Mouse (Mus musculus): ENCODE measurements at regions not wholly inside any gene's neighbourhood (a gene's known extent, or its start where the extent isn't known, plus 50 kb on each side); places are given as distances from the start of the nearest gene placed in this dataset.
A peak's percentile ranks its signal among the peaks of the same experiment; 100 is the strongest.

DNA sequence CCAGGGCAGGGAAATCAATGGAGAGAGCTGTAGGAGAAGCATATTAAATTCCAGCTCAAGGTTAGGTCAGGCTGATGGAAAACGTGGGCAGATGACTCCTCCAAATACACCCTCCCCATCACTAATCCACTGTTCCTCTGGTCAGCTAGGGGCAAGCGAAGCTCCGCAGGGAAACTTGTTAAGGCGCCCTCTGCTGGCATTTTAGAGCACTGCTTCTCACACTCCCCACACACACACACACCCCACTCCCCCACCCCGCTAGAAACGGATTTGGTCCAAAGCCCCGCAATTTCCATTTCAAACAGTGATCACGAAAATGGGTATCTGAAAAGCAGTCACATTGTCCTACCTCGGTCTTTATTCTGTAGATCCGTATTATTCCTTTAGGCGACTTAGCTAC lies 259.0 kb upstream of the Gpc5 start:
- WGBS: 66% methylated on average over 11 of the region's 11 CpGs
- H3K4me3 ChIP-seq (replicated peaks; ENCODE audit: low read length): no peak overlapping the region
- no peaks in the 10 kb centered on the region for H3K27me3 ChIP-seq (ENCODE audit: control insufficient read depth, insufficient read depth, low read length)
- H3K36me3 ChIP-seq (ENCODE audit: control insufficient read depth, insufficient read depth, low read length): no peaks in the 10 kb centered on the region
- no peak for ATAC-seq (ENCODE audit: insufficient read depth, low FRiP score)
- no peaks in the 10 kb centered on the region for H3K9me3 ChIP-seq (replicated peaks; ENCODE audit: control insufficient read depth, low read length)
- H3K27ac ChIP-seq (ENCODE audit: low read length): no peak overlapping the region
- H3K9ac ChIP-seq (ENCODE audit: low read length): no peak overlapping the region
- no peak overlapping the region for H3K4me2 ChIP-seq (ENCODE audit: low read depth, low read length)
- 0 out of 2 replicates have a peak, but pooled peaks cover 4% of the 10 kb centered on the region for H3K4me1 ChIP-seq (ENCODE audit: control insufficient read depth, insufficient read depth, low read length)

DNA sequence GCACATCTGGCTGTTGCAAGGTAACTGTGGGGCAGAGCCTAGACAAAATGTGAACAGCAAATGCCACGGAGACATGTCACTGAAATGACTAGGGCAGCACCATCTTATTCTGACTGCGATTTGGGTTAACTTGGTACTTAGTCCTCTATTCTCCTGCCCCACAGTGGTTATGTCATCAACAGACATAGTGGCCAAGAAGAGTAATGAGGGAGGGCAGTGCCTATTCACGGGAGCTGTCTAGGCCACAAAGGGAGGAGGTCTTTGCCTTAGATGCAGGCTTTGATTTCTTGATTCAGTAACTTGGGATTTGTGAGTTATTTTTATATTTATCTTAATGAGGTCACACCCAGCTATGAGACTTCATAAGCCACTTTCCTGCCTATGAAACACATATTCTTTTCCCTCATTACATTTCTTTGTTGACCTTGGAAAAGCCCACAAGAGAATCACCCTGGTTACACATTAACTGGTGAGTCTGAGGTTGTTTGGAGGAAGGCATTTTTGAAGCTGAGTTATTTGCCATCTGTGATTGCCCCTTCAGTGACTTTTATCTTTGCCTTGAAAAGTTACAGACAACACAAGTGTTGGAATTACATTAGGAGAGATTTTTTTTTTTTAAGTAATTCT lies 255.2 kb upstream of the Gpc5 start:
- ATAC-seq (ENCODE audit: insufficient read depth, low FRiP score): peak; percentile 53
- Histone ChIP-seq H3K27me3 (ENCODE audit: control insufficient read depth, insufficient read depth, low read length) (no peaks in the 10 kb centered on the region), H3K9me3 (replicated peaks; ENCODE audit: control insufficient read depth, low read length) (no peaks in the 10 kb centered on the region), H3K27ac (ENCODE audit: low read length) (0 out of 2 replicates have a peak overlapping the region, but pooled peaks have one; percentile 11), H3K9ac (ENCODE audit: low read length) (no peak overlapping the region), H3K4me2 (ENCODE audit: low read depth, low read length) (no peak overlapping the region), H3K4me1 (ENCODE audit: control insufficient read depth, insufficient read depth, low read length) (no peaks in the 10 kb centered on the region), H3K36me3 (ENCODE audit: control insufficient read depth, insufficient read depth, low read length) (no peaks in the 10 kb centered on the region), H3K4me3 (replicated peaks; ENCODE audit: low read length) (no peak overlapping the region)
- WGBS: 59% methylated on average over 3 of the region's 3 CpGs

DNA sequence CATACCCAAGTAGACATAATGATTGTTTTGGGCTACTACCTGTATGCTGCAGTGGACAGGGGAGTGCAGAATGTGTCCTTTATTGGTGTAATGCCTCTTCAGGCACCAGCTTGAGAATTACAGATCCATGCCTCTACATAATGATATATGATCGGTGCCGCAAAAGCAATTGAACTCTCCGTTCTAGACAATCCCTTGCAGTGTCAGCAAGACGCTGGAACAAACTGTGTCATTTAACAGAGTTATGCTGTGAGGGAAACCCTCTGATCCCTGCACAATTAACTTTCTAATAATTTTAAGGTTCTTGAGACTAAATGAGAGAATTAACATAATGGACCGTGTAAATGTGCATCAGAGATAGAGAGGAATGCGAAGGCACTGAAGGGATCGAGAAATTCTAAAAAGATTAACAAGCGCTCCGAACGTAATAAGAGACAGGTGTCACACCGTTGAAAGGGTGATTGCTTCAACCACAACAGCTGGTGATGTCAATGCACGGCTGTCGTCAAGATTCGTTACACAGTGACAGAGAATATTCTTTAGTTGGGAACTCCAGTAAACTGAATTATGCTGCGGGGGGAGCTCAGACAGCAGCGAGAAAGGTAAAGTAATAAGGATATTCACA lies 254.3 kb upstream of the Gpc5 start:
- H3K36me3 ChIP-seq (ENCODE audit: control insufficient read depth, insufficient read depth, low read length): no peaks in the 10 kb centered on the region
- H3K4me3 ChIP-seq (replicated peaks; ENCODE audit: low read length): no peak overlapping the region
- no peaks in the 10 kb centered on the region for H3K4me1 ChIP-seq (ENCODE audit: control insufficient read depth, insufficient read depth, low read length)
- no peak overlapping the region for H3K27ac ChIP-seq (ENCODE audit: low read length)
- no peaks in the 10 kb centered on the region for H3K27me3 ChIP-seq (ENCODE audit: control insufficient read depth, insufficient read depth, low read length)
- WGBS: 49% methylated on average over 16 of the region's 16 CpGs
- H3K4me2 ChIP-seq (ENCODE audit: low read depth, low read length): no peak overlapping the region
- ATAC-seq (ENCODE audit: insufficient read depth, low FRiP score): no peak
- H3K9ac ChIP-seq (ENCODE audit: low read length): no peak overlapping the region
- H3K9me3 ChIP-seq (replicated peaks; ENCODE audit: control insufficient read depth, low read length): no peaks in the 10 kb centered on the region

DNA sequence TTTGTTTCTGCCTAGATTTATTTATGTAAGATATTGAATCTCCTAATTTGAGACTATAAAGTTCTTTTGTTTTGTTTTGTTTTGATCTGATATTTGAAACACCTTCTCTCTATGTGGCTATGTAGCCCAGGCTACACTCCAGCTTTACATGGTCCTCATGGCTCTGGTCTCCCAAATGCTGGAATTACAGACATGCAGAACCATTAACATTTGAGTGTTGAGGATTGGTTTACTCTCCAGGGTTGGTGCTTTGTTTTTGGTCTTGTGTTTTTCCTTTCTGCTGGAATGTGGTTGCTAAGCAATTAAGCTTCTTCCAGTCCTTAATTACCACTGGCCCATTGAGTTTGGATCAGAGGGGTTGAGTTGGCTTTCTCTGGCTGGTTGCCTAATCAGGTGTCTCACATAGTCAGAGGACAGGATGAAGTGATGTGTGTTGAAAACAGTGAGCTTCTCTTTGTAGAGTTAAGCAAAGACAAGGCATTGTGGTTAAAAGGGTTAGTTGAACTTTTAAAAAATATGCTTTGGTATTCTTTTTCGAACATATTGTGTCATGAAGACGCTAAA lies 252.6 kb upstream of the Gpc5 start:
- no peak overlapping the region for H3K27ac ChIP-seq (ENCODE audit: low read length)
- no peak for ATAC-seq (ENCODE audit: insufficient read depth, low FRiP score)
- H3K4me2 ChIP-seq (ENCODE audit: low read depth, low read length): no peak overlapping the region
- no peaks in the 10 kb centered on the region for H3K9me3 ChIP-seq (replicated peaks; ENCODE audit: control insufficient read depth, low read length)
- WGBS: 83% methylated on average over 2 of the region's 2 CpGs
- H3K4me1 ChIP-seq (ENCODE audit: control insufficient read depth, insufficient read depth, low read length): no peaks in the 10 kb centered on the region
- H3K36me3 ChIP-seq (ENCODE audit: control insufficient read depth, insufficient read depth, low read length): no peaks in the 10 kb centered on the region
- no peaks in the 10 kb centered on the region for H3K27me3 ChIP-seq (ENCODE audit: control insufficient read depth, insufficient read depth, low read length)
- H3K4me3 ChIP-seq (replicated peaks; ENCODE audit: low read length): no peak overlapping the region
- H3K9ac ChIP-seq (ENCODE audit: low read length): no peak overlapping the region

DNA sequence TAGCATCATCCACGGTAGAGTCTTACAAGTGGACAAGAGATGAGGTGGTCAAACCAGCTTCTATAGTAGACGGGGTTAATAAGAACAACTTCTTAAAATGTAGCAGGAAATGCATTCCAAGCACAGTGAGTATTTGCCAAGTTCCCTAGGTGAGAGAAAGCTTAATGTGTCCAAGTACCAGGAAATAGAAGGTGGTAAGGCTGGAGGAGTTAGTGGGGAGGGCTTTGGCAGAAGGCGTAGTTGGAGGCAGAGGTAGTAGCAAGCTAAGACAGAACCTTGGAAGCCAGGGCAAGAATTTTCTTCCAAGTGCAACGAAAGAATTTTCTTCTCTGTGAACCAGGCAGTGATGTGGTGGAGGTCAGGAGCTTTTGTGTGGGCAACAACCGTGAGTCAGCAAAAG lies 251.2 kb upstream of the Gpc5 start:
- Histone ChIP-seq H3K9me3 (replicated peaks; ENCODE audit: control insufficient read depth, low read length) (no peaks in the 10 kb centered on the region), H3K9ac (ENCODE audit: low read length) (no peak overlapping the region), H3K4me2 (ENCODE audit: low read depth, low read length) (no peak overlapping the region), H3K27me3 (ENCODE audit: control insufficient read depth, insufficient read depth, low read length) (no peaks in the 10 kb centered on the region), H3K4me1 (ENCODE audit: control insufficient read depth, insufficient read depth, low read length) (no peaks in the 10 kb centered on the region), H3K36me3 (ENCODE audit: control insufficient read depth, insufficient read depth, low read length) (no peaks in the 10 kb centered on the region), H3K4me3 (replicated peaks; ENCODE audit: low read length) (no peak overlapping the region), H3K27ac (ENCODE audit: low read length) (peak overlapping the region; percentile 55; the same call in 1 of the 2 replicates)
- peak; percentile 47; the same call in 1 of the 2 replicates for ATAC-seq (ENCODE audit: insufficient read depth, low FRiP score)
- 55% methylated on average over 5 of the region's 5 CpGs for WGBS

DNA sequence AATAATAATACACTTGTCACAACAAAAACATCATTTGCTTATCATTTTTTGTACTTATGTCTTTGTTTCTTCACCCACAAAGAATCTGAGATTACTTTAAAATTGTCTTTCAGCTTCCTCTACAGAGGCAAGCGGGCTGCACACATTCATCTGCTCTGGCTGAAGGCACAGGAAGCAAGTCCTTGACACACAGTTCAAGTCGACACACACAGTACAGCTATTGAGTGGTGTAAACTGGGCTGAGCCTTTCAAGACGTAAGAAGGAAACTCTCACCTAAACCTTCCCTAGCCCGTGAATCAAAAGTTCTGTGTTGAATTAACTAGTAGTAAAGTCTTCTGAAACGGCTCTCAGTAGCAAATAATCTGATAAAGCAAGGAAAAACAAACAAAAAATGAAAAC lies 250.5 kb upstream of the Gpc5 start:
- no peak overlapping the region; the same call in 1 of the 2 replicates for H3K27ac ChIP-seq (ENCODE audit: low read length)
- no peak overlapping the region for H3K9ac ChIP-seq (ENCODE audit: low read length)
- no peak overlapping the region for H3K4me3 ChIP-seq (replicated peaks; ENCODE audit: low read length)
- no peaks in the 10 kb centered on the region for H3K4me1 ChIP-seq (ENCODE audit: control insufficient read depth, insufficient read depth, low read length)
- H3K9me3 ChIP-seq (replicated peaks; ENCODE audit: control insufficient read depth, low read length): no peaks in the 10 kb centered on the region
- 35% methylated on average over 5 of the region's 5 CpGs for WGBS
- ATAC-seq (ENCODE audit: insufficient read depth, low FRiP score): no peak
- no peak overlapping the region for H3K4me2 ChIP-seq (ENCODE audit: low read depth, low read length)
- no peaks in the 10 kb centered on the region for H3K36me3 ChIP-seq (ENCODE audit: control insufficient read depth, insufficient read depth, low read length)
- H3K27me3 ChIP-seq (ENCODE audit: control insufficient read depth, insufficient read depth, low read length): no peaks in the 10 kb centered on the region

DNA sequence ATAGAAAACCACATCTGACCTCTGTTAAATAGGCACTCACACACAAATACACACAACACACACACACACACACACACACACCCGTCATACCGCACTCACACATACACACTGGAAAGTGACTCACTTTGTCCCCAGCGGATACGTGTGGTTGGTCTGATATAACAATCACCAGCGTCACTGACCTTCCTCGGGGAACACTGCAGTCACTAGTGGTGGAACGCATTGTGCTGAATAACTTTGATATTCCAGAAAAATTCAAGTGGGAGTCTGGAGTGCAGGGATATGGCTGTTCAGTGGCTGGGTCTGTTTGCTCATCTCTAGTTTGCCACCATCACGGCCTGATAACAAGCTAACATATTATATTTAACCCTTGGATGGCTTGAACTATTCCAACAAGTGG lies 249.7 kb upstream of the Gpc5 start:
- H3K9ac ChIP-seq (ENCODE audit: low read length): no peak overlapping the region
- no peak overlapping the region for H3K4me2 ChIP-seq (ENCODE audit: low read depth, low read length)
- WGBS: 72% methylated on average over 8 of the region's 8 CpGs
- no peaks in the 10 kb centered on the region for H3K27me3 ChIP-seq (ENCODE audit: control insufficient read depth, insufficient read depth, low read length)
- no peaks in the 10 kb centered on the region for H3K4me1 ChIP-seq (ENCODE audit: control insufficient read depth, insufficient read depth, low read length)
- no peaks in the 10 kb centered on the region for H3K36me3 ChIP-seq (ENCODE audit: control insufficient read depth, insufficient read depth, low read length)
- no peak for ATAC-seq (ENCODE audit: insufficient read depth, low FRiP score)
- no peak overlapping the region for H3K4me3 ChIP-seq (replicated peaks; ENCODE audit: low read length)
- no peak overlapping the region for H3K27ac ChIP-seq (ENCODE audit: low read length)
- no peaks in the 10 kb centered on the region for H3K9me3 ChIP-seq (replicated peaks; ENCODE audit: control insufficient read depth, low read length)

DNA sequence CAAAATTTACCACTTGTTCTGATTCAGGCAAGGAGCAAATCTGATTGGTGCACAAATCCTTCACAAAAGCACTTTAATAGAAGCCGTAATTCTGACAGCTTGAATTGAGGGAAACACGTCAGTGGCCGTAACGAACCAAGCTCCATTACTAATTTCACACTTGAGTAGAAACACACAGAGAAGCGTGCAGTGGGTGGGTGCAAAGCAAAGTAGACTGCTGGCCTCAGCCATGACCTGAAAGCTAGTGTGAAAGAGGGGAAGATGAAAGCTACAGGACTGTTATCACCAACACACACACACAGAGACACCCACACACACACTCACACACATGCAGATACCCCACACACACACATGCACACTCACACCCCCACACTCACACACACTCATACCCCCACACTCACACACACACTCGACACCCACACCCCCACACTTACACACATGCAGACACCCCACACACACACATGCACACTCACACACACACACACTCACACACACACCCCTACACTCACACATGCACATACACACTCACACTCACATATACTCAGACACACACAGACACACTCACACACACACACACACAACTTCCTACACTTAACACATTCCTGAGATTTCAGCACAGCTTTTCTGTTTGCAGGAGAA lies 248.8 kb upstream of the Gpc5 start:
- 94% methylated on average over 6 of the region's 6 CpGs for WGBS
- H3K4me2 ChIP-seq (ENCODE audit: low read depth, low read length): no peak overlapping the region
- no peaks in the 10 kb centered on the region for H3K36me3 ChIP-seq (ENCODE audit: control insufficient read depth, insufficient read depth, low read length)
- no peaks in the 10 kb centered on the region for H3K4me1 ChIP-seq (ENCODE audit: control insufficient read depth, insufficient read depth, low read length)
- no peaks in the 10 kb centered on the region for H3K9me3 ChIP-seq (replicated peaks; ENCODE audit: control insufficient read depth, low read length)
- H3K27me3 ChIP-seq (ENCODE audit: control insufficient read depth, insufficient read depth, low read length): no peaks in the 10 kb centered on the region
- no peak overlapping the region for H3K27ac ChIP-seq (ENCODE audit: low read length)
- no peak for ATAC-seq (ENCODE audit: insufficient read depth, low FRiP score)
- no peak overlapping the region for H3K9ac ChIP-seq (ENCODE audit: low read length)
- H3K4me3 ChIP-seq (replicated peaks; ENCODE audit: low read length): no peak overlapping the region
